Mouse (Mus musculus) embryonic facial prominence, embryonic 12.5 days (tissue): ENCODE measurements around the gene Six3. TPM values are rescaled to one million over a fixed set of nuclear protein-coding genes. Genes with fewer than 3 reads are reported as not detected.

Experiments used
- polyA plus RNA-seq: library from polyadenylated mRNA; unstranded; fragments of >200 nt; fragmentation: Nextera tagmentation; extraction: Ambion mirVana; gene quantifications from 2 replicates; pipeline ENCODE4 v1.2.1, GENCODE M21; 2016

Gene Six3
- polyA plus RNA-seq, 1 experiment from 2014 or later = 8.9 TPM

Other genes with a start within 250 kb of the Six3 start
- gene Six2, start 74.7 kb downstream of the Six3 start, polyA plus RNA-seq = 33.2 and 38.0 TPM in 2 replicates